Mouse (Mus musculus) cerebellum, postnatal 10 days (tissue): ENCODE measurements around the gene Rab3il1.

Experiments used
- DNase-seq, 2 experiments: peaks; one replicate each; pipeline ENCODE4 v3.0.0; 2021; ENCODE audit warnings: mixed read lengths in 2 of 2

Rab3il1 gene

GRCm38 (mm10) chr19:10042816-10043215, 41.3 kb downstream of the Rab3il1 start:
- DNase-seq = peak; percentile 27 to 37

DNA sequence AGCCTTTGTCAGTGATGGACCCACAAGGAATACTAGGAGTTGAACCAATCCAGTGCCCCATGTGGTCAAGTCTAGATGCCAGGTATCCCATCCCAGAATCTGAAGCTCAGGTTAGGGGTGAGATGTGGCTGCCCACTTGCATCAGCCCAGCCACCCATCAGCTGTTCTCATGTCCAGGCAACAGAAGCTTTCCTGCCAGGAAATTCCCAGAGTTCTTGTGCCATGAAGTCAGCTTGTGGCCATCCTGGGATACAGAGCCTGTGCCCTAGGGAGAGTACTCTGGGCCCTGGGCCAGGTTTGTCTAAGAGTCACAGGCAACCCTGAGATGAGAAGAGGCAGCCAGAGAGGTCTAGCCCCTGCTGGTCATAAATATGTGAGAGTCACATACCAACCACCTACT, 42.2 kb downstream of the Rab3il1 start:
- DNase-seq = peak; percentile 32 to 45

- no peak for DNase-seq
Measured at GRCm38 (mm10) chr19:10045707-10046106, 44.2 kb downstream of the Rab3il1 start.

DNA sequence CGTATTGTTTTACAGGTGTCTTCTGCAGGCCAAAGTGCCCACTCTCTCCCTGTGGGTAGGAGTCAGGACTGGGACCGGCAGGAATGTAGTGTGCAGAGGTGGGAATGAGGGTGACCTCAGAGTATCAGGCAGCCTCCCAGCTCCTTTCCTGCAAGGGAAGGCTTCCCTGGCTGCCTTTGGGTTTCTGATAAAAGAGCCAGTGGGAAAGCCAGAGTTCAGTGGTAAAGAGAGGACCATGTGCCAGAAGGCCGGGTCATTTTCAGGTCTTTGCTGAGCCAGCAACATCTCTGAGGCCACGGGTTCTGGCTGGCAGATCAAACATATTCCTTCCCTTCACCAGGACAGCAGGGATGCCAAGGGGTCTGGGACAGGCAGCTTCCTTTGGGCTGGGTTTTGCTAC, 44.9 kb downstream of the Rab3il1 start:
- no peak for DNase-seq

- DNase-seq = no peak
Measured at GRCm38 (mm10) chr19:10046983-10047382, 45.5 kb downstream of the Rab3il1 start.

DNA sequence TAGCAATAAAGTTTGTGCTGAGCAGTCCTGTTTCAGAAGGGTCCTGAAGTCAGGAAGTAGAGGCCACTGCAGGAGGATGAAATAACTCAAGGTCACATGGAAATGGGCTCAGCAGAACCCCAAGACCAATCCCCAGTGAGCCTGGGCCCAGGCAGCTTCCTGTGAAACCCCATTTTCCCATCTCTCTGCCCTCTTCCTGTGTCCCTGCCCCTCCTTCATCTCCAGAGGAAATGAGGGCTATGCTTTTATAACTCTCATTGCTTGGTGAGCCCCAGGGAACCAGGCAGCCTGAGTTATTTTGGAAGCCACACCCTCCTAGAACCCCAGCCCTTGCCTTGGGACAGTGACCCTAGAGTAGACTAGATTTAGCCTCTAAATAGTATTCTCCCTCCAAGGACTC, 48.1 kb downstream of the Rab3il1 start:
- no peak for DNase-seq

GRCm38 (mm10) chr19:10050438-10050837, 49.0 kb downstream of the Rab3il1 start:
- DNase-seq = no peak

DNA sequence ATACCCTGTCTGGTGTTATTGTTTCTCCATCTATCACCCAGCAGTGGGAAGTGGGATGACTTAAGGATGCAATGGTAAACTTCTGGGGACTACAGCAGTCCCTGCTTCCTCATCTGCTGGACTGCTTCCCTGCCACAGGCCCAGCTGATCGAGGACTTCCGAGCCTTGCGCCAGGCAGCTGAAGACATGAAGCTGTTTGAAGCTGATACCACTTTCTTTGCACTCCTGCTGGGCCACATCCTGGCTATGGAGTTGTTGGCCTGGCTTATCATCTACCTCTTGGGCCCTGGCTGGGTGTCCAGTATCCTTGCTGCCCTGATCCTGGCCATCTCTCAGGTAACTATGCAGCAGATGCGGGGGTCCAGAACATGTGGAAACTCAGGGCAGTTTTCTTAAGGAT, 51.2 kb downstream of the Rab3il1 start:
- DNase-seq = no peak

- no peak for DNase-seq
Measured at GRCm38 (mm10) chr19:10053692-10054260, 52.3 kb downstream of the Rab3il1 start.

GRCm38 (mm10) chr19:10054361-10055075, 53.0 kb downstream of the Rab3il1 start:
- no peak for DNase-seq

GRCm38 (mm10) chr19:10055261-10055660, 53.8 kb downstream of the Rab3il1 start:
- no peak for DNase-seq

- DNase-seq = no peak
Measured at GRCm38 (mm10) chr19:10055783-10056660, 54.6 kb downstream of the Rab3il1 start.

- DNase-seq = no peak
Measured at GRCm38 (mm10) chr19:10056686-10057085, 55.2 kb downstream of the Rab3il1 start.

DNA sequence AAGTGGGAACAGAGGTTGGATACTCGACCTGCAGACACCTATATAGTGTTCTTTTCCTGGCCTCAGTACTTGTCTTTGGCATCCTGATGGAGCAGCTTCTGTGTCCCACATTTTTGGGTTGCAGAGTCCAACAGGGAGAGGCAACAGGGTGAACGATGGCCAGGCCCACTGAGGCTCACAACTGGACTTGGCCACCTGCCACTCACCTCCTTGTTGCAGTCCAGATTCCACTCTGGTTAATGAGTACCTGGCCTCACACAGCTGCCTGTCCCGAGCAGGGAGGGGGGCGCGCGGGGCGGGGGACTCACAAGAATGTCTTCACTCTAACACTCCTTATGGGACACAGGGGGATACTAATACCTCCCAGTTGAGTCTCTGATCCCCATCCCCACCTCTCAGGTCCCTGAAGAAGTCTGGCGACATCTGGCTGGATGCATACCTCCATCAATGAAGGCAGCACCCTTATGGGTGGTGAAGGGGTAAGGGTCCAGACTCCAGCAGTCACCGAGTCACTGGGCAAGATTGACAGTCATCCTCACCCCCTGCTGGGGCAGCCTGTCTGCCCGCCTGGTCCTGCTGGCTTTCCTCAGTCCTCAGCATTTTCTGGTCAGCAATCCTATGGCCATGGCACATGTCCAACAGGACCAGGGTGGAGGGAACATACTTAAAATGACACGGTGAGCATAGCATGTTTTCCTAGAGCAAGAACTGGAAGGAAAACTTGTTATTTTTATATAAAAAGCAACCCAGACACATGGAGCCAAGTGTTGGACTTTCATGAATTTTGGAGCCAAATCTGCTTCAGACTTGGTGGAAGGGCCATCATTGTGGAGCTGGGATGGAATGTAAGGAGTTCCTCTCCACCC, 56.2 kb downstream of the Rab3il1 start:
- DNase-seq = peak in 1 of 2 experiments; percentile 46

- DNase-seq = no peak
Measured at GRCm38 (mm10) chr19:10058352-10058825, 56.9 kb downstream of the Rab3il1 start.

GRCm38 (mm10) chr19:10058876-10059427, 57.5 kb downstream of the Rab3il1 start:
- DNase-seq = no peak

- DNase-seq = peak; percentile 63 to 72
Measured at GRCm38 (mm10) chr19:10059911-10060567, 58.6 kb downstream of the Rab3il1 start.

GRCm38 (mm10) chr19:10060783-10061590, 59.5 kb downstream of the Rab3il1 start:
- DNase-seq = no peak

- DNase-seq = no peak
Measured at GRCm38 (mm10) chr19:10061624-10062023, 60.2 kb downstream of the Rab3il1 start.

GRCm38 (mm10) chr19:10062292-10062691, 60.8 kb downstream of the Rab3il1 start:
- no peak for DNase-seq

DNA sequence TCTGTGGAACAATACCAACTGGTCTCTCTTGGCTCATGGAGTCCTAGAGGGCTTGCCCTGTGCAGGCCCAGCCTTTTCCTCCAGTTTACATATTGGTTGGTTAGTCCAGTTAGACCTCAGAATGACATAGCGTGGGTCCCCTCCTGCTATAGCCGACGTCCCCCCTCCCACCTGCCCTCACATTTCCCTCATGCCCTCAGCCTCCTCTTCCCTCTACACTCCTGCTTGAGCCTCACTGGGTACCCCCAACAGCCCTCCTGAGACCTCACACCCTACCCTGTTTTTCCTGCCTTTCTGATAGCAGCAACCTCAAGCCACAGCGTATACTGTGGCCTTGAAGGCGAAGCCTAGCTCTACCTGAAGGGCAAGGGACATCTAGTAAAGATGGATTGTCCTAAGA, 61.4 kb downstream of the Rab3il1 start:
- no peak for DNase-seq
